Mouse (Mus musculus): ENCODE data around the gene Vstm2l. TPM values are rescaled to one million over a fixed set of nuclear protein-coding genes. Genes with fewer than 3 reads are reported as not detected.

Vstm2l gene
- total RNA-seq, 2 experiments from 2014 or later: 0.22 to 0.24 TPM

GRCm38 (mm10) chr2:157986235-157986634, 71.8 kb downstream of the Vstm2l start:
- intact Hi-C loops (cut with DNase I): no loop called here
- no peak for DNase-seq

GRCm38 (mm10) chr2:157988416-157989190, 74.2 kb downstream of the Vstm2l start:
- DNase-seq: no peak
- intact Hi-C loops (cut with DNase I): no loop called here

- intact Hi-C loops (cut with DNase I): loop anchor here (1.0 to 5.0 kb wide), 3 partner anchors 212 to 383 kb away; no protein-coding TSS in a partner anchor
- DNase-seq: no peak
Measured at GRCm38 (mm10) chr2:157989946-157990345, 75.5 kb downstream of the Vstm2l start.

- intact Hi-C loops (cut with DNase I): loop anchor here (5.0 kb wide), 2 partner anchors 211 to 384 kb away; no protein-coding TSS in a partner anchor
- DNase-seq: no peak
Measured at GRCm38 (mm10) chr2:157991026-157991425, 76.6 kb downstream of the Vstm2l start.

- intact Hi-C loops (cut with DNase I): loop anchor here (5.0 kb wide), 2 partner anchors 210 to 385 kb away; no protein-coding TSS in a partner anchor
- DNase-seq: no peak
Measured at GRCm38 (mm10) chr2:157992501-157992900, 78.0 kb downstream of the Vstm2l start.

Other genes starting within 250 kb of the Vstm2l start
- 10 to 100 TPM; 11.3 to 14.8 TPM for gene Ctnnbl1, start 177.3 kb upstream of the Vstm2l start, total RNA-seq (2021)
- 10 to 100 TPM; 22.8 to 22.9 TPM for gene Tti1, start 113.8 kb downstream of the Vstm2l start, total RNA-seq (2021)
- 10 to 100 TPM; 28.3 to 37.7 TPM for gene Rprd1b, start 113.8 kb downstream of the Vstm2l start, total RNA-seq (2021)
- gene Tgm2, start 231.8 kb downstream of the Vstm2l start, total RNA-seq (2021): 100 to 1,000 TPM; 237 to 310 TPM